Mouse (Mus musculus) common myeloid progenitor, adult 5-6 weeks (primary cell): Measurements from ENCODE around the gene Grin3a. TPM values are rescaled to one million over a fixed set of nuclear protein-coding genes. Genes with fewer than 3 reads are reported as not detected.
A peak's percentile ranks its signal among the peaks of the same experiment; 100 is the strongest.
"Not testable (repeated sequence)": the region's sequence is repeated elsewhere in the genome, so short reads cannot be mapped to it uniquely, and the experiment has no call there.

Experiments used
- ATAC-seq: replicated peaks from 2 replicates; pipeline ENCODE4 v1.8.0; 2016; ENCODE audit warnings: low read depth, mild to moderate bottlenecking, moderate TSS enrichment, inconsistent platforms; ENCODE audit not compliant: poor library complexity, severe bottlenecking
- total RNA-seq: library from RNA; stranded (forward); fragments of 200-1000, 187-1606 nt; gene quantifications from 2 replicates; pipeline ENCODE4 v1.2.3, GENCODE M21; 2017

Grin3a gene
- total RNA-seq, 1 experiment from 2014 or later: not detected

GRCm38 (mm10) chr4:49688594-49689288, 156.8 kb downstream of the Grin3a start:
- peak; percentile 87 for ATAC-seq

- ATAC-seq: no peak
Observed at GRCm38 (mm10) chr4:49681812-49682211, 163.7 kb downstream of the Grin3a start, which contains the start of gene Ppp3r2. Gene Ppp3r2 (minus strand): TSS chr4:49682024.

DNA sequence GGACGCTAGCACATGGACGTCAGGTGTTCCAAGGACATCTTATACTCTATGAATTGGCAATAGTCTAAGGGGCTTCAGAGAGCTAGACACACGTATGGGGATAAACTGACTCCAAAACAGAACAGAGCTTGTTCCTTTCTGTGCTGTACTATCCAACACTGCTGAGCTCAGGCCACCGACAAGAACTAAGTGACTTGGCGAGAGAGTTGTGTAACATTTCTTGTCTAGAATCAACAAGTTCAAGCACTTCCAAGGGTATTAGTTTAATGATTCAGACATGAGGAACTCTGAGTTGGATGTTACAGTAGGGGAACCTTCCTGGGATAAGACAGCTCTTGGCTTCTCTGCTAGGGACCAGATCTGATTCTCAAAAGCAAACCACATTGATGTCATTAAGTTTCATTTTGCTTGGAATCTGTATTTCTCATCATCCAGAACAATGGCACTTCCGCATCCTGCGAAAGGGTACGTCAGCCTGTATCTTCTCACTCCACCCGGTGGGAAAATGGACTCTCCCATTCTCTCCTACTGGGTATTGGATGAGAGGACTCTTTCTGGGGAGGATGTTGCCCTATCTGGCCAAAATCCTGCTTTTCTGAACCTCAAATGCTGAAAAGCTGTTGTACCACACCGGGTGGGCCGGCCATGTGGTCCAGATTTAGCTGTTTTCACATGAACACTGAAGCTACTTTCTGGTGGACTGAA, 165.2 kb downstream of the Grin3a start:
- no peak for ATAC-seq

GRCm38 (mm10) chr4:49676790-49677189, 168.8 kb downstream of the Grin3a start:
- peak; percentile 65 for ATAC-seq

DNA sequence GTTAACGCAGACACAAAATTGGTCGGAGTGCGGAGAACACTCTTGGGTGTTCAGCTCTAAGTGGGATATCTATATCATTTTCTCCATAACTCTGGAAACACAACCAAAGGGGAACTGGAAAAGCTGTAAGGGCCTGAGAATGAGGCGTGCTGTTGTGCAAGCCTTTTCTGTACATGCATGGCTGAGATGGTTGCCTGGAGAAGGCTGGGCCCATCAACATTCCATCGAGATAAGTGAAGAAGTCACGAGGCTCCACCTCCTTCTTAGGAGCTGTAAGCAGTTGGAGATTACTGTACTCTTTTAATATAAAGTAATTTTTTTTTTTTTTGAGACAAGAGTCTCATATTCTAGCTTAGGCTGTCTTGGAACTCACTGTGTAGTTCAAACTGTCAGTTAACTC, 169.5 kb downstream of the Grin3a start:
- no peak for ATAC-seq

- ATAC-seq: no peak
Observed at GRCm38 (mm10) chr4:49664850-49665249, 180.7 kb downstream of the Grin3a start.

- ATAC-seq: no peak
Observed at GRCm38 (mm10) chr4:49662231-49662630, 183.3 kb downstream of the Grin3a start.

- no peak for ATAC-seq
Observed at GRCm38 (mm10) chr4:49661664-49662063, 183.9 kb downstream of the Grin3a start.

- no peak for ATAC-seq
Observed at GRCm38 (mm10) chr4:49659421-49659820, 186.1 kb downstream of the Grin3a start.

DNA sequence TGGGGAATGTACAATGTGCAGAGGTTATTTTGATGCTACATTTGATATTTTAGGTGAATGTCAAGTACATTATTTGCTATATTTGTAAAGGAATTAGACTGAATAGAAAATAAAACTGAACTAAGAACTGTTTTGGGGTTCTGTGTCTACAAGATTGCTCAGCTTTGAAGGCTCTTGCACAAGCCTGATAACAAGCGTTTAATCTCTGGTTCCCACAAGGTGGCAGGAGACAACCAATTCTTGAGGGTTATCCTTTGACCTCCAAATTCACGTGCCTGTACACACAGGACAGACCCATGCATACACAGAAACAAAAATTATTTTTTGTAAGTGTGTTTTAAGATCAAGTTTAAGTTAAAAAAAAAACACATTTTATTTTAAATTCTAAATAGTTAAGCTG, 205.6 kb downstream of the Grin3a start:
- ATAC-seq: peak; percentile 76

DNA sequence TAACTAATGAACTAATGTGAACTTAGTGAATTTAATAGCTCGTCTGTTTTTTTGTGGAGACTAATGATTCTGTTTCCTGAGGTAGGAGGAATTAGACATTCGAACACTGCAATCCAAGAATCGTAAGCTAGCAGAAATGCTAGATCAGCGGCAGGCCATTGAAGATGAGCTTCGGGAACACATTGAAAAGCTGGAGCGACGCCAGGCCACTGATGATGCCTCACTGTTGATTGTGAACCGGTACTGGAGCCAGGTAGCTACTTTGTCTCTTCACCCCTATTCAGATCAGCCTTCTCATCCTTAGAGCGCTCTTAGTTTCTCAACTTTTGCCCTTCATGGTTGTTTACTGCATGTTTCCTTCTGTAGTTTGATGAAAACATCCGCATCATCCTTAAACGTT, 207.7 kb downstream of the Grin3a start:
- no peak for ATAC-seq

DNA sequence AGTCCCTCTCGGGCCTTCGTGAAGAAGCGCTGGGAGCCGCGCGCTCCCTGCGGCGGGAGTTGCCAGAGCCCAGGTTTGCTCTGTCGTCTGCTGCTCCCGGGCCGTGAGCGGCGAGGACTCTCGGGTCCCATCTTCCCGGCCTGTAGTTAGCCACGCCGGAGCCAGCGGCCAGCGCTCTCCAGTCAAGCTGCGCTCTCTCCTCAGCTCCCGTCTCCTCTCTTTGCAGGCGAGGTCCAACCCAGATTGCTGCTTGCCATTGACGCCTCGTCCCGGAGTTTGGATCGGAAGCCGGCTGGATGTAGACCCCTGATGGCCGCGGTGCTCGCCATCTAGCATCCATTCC, 213.4 kb downstream of the Grin3a start:
- ATAC-seq: no peak

DNA sequence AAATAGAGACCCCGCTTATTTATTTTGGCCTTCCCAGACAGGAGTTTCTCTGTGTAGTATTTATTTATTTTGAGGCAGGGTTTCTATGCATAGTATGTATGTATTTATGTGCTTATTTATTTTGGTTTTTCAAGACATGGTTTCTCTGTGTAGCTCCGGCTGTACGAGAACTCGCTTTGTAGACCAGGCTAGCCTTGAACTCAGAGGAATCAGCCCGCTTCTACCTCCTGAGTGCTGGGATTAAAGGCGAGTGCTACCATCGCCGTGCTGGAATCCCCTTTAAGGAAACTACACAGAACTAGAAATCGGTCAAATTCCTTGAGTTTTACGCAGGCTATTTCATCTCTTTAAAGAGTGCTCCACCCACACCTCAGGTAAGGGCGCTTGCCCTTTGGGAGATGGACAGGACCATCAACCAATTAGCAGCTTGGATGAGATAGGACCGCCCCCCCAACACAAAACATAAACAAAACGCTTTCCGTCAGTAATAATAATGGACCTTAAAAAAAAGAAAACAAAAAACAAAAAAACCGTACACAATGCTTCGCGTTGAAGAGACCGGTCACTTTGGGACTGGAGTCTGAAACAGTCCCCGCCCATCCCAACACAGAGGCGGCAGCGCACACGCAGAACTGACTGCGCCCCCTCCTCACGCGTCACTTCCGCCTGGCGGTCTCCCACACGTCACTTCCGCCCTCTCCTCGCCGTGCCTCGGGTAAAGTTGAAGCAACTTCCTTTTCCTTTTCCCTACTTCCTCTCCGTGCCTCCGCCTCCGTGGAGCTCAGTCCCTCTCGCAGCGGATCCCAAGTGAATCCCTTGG, 214.0 kb downstream of the Grin3a start, which contains the start of gene Rnf20:
Gene Rnf20 (plus strand): TSS at position 688 of the 820 bp plus-strand sequence.
- ATAC-seq: peak; percentile 92

GRCm38 (mm10) chr4:49628941-49629340, 216.6 kb downstream of the Grin3a start:
- ATAC-seq: no peak

GRCm38 (mm10) chr4:49626973-49627372, 218.6 kb downstream of the Grin3a start:
- ATAC-seq: peak; percentile 59

- ATAC-seq: not testable (repeated sequence)
Observed at GRCm38 (mm10) chr4:49624969-49625368, 220.6 kb downstream of the Grin3a start.

DNA sequence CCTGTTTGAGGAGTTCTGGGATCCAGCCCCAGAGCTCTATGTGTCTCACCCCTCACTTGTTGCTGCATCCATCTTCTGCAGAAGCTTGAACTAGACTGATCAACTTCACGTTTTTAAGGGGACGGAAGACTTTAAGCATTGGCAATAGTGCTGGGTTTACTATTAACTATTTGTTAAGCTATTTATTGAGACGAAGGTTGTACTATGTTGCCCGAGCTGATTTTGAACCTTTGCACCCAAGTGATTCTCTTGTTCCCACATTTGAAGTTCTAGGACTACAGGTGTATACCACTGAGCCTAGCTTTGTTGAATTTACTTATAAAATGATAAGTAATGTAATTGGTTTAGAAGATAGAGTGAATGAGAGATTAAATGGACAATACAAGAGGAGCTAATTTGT, 221.6 kb downstream of the Grin3a start:
- no peak for ATAC-seq

DNA sequence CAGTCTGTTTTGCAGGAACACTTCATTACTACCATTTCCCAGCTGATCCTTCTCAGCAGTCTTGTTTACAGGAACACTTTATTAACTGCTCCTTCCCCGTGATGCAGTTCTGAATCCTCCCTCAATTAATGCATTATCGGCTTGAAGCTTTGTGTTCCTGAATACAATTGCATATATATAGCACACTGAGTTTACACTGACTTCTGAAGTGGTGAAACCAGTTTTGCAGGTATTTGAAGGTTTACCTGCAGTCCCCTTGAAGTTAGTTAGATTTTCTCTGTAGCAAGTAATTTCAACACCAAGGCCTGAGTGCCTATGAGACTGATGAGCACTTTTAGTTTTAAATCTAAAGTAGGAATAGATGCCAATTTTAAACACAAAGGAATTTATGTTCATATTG, 223.3 kb downstream of the Grin3a start:
- no peak for ATAC-seq

- peak; percentile 85 for ATAC-seq
Observed at GRCm38 (mm10) chr4:49619861-49620260, 225.7 kb downstream of the Grin3a start.

DNA sequence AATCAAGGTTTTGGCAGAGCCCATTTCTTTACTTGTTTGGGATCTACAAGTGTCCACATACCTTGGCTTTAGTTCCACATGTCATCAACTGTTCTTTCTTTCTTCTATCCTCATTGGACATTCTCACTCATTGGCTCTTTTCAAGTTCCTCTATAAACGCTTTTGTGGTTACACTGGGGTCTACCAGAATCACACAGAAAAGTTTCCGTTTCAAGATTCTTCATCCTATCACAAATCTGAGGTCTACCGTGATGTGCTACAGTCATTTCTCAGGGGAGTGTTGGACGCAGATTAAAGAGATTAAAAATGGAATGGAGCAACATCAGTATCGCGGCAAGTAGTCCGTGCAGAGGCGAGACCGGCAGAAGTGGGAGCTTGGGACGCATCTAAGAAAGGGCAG, 228.6 kb downstream of the Grin3a start:
- peak; percentile 85 for ATAC-seq
